Mouse (Mus musculus): Measurements from ENCODE around the gene Pcsk2.

- TF ChIP-seq CTCF (IDR thresholded peaks at IDR 0.05; ENCODE audit: low read depth) = no peak
- no peak for TF ChIP-seq EP300 (IDR thresholded peaks at IDR 0.05; ENCODE audit: low read depth)
Measured at GRCm38 (mm10) chr2:143536485-143536884, 9.5 kb upstream of the Pcsk2 start.
